Mouse (Mus musculus) thymus, adult 2 months (tissue): ENCODE data around the gene Tspan4. TPM values are rescaled to one million over a fixed set of nuclear protein-coding genes. Genes with fewer than 3 reads are reported as not detected.

Experiments used
- DNase-seq: peaks from one replicate; pipeline ENCODE4 v3.0.0; 2021
- H3K27ac ChIP-seq: fragments of 200-500 bp; 2 replicates; pipeline ENCODE4 v1.5.1; 2012; ENCODE audit warnings: low read length, control low read depth; ENCODE audit not compliant: control insufficient read depth, insufficient read depth
- H3K27me3 ChIP-seq: fragments of 200-500 bp; 2 replicates; pipeline ENCODE4 v1.6.1; 2012; ENCODE audit warnings: mild to moderate bottlenecking, low read length, moderate library complexity, mixed read lengths; ENCODE audit not compliant: control insufficient read depth, insufficient read depth
- H3K36me3 ChIP-seq: fragments of 200-500 bp; 2 replicates; pipeline ENCODE4 v1.6.1; 2012; ENCODE audit warnings: mild to moderate bottlenecking, low read length, moderate library complexity; ENCODE audit not compliant: control insufficient read depth, insufficient read depth
- H3K4me1 ChIP-seq: fragments of 200-500 bp; replicated peaks from 2 replicates; pipeline ENCODE4 v1.6.1; 2012; ENCODE audit warnings: low read length; ENCODE audit not compliant: control insufficient read depth, insufficient read depth
- H3K4me3 ChIP-seq: fragments of 200-500 bp; 2 replicates; pipeline ENCODE4 v1.5.1; 2012; ENCODE audit warnings: mild to moderate bottlenecking, low read length, control low read depth, moderate library complexity; ENCODE audit not compliant: control insufficient read depth, insufficient read depth
- CTCF ChIP-seq: fragments of 200-500 bp; IDR thresholded peaks from 2 replicates; pipeline ENCODE4 v1.5.1; 2012; ENCODE audit warnings: mild to moderate bottlenecking, control low read depth, low read length, moderate library complexity, borderline replicate concordance; ENCODE audit not compliant: control insufficient read depth, poor library complexity, insufficient read depth; ENCODE audit errors: extremely low read depth
- POLR2A ChIP-seq: fragments of 200-500 bp; IDR thresholded peaks from 2 replicates; pipeline ENCODE4 v1.6.1; 2012; ENCODE audit warnings: mild to moderate bottlenecking, low read length, control low read depth, moderate library complexity; ENCODE audit not compliant: control insufficient read depth, poor library complexity, insufficient read depth; ENCODE audit errors: extremely low read depth
- WGBS: fragments of 180-500 bp; shearing (Covaris S2); methylation state at CpG from one replicate; pipeline ENCODE4 v1.1.7; 2018; 5-methylcytosine and 5-hydroxymethylcytosine counted together
- polyA plus RNA-seq: library from polyadenylated mRNA; depleted of rRNA; stranded (reverse); fragments of >200 nt; gene quantifications from 2 replicates; pipeline ENCODE4 v1.2.3, GENCODE M21; 2012

The Tspan4 gene
- polyA plus RNA-seq, 1 experiment = 45.1 TPM

DNA sequence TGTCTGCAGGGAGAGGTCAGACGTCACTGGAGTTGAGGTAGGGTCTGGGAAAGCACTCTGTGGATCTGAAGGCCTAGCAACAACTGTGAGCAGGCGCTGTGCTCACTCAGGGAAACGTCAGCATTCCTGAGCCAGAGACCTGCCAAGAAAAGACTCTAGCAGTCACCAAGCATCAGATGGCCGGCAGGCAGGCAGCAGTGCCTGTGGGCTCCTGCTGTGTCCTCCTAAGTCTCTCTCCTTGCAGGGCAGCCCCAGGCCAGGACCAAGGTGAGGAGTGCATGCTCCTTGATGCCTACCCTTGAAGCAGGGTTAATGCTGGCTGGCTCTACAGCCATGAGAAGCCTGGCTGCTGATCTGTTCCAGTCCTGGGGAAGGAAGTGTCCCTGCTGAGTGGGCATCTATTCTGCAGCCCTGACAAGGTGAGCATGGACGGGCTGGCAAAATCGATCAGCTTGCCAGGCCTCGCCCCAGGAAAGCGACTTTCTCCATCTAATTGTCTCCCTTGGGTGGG is 35.7 kb downstream of the Tspan4 start:
- no peaks in the 10 kb centered on the region for H3K36me3 ChIP-seq
- no peak for DNase-seq
- H3K27ac ChIP-seq = no peak overlapping the region
- H3K4me1 ChIP-seq = no peaks in the 10 kb centered on the region
- no peaks in the 10 kb centered on the region for H3K27me3 ChIP-seq
- WGBS = 93% methylated on average over 8 of the region's 8 CpGs
- TF ChIP-seq CTCF (no peak), POLR2A (no peak)
- no peak overlapping the region for H3K4me3 ChIP-seq

DNA sequence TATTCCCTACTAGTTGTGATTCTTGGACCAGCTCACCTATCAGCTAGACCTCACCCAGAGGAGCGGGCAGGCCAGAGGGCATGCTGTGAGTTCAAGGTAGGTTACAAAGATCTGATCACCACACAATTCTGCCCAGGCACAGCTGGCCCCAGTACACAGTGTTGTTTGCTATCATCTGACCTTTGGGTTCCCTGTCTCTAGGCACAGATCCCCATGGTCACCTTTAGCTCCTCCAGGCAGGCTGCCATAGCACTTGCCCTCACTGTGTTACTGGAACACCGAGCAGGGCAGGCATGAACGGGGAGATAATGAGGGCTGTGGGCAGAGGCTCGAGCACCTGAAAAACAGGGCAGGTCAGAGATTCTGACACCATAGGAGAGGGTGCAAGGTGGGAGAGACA is 42.6 kb downstream of the Tspan4 start:
- H3K27ac ChIP-seq = no peak overlapping the region
- 94% methylated on average over 4 of the region's 4 CpGs for WGBS

DNA sequence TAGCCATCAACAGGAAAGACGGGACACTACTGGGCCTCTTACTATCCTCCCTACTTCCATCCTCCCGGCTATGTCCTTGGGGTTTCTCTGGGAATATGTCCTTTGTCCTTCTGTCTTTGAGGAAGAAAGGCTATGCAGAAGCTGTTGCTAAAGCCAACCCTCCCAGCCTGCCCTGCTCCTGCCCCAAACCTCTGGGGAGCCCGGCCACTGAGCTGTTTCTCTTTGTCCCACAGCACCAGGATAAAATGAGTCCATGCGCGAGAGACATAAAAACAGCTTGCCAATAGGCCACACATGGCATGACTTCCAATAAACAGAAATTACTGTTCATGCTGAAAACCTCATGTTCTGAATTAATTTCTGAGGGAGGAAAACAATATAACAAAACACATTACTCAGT is 43.3 kb downstream of the Tspan4 start:
- Histone ChIP-seq H3K27ac (no peak overlapping the region), H3K36me3 (no peaks in the 10 kb centered on the region), H3K4me3 (no peak overlapping the region), H3K27me3 (no peaks in the 10 kb centered on the region), H3K4me1 (no peaks in the 10 kb centered on the region)
- 98% methylated on average over 5 of the region's 5 CpGs for WGBS
- DNase-seq = no peak
- TF ChIP-seq CTCF (no peak), POLR2A (no peak)

More for the DNA sequence above, 42.6 kb downstream of the Tspan4 start:
- H3K36me3 ChIP-seq = no peaks in the 10 kb centered on the region
- no peak overlapping the region for H3K4me3 ChIP-seq
- H3K4me1 ChIP-seq = no peaks in the 10 kb centered on the region
- DNase-seq = no peak
- no peak for TF ChIP-seq CTCF
- no peak for TF ChIP-seq POLR2A
- no peaks in the 10 kb centered on the region for H3K27me3 ChIP-seq

DNA sequence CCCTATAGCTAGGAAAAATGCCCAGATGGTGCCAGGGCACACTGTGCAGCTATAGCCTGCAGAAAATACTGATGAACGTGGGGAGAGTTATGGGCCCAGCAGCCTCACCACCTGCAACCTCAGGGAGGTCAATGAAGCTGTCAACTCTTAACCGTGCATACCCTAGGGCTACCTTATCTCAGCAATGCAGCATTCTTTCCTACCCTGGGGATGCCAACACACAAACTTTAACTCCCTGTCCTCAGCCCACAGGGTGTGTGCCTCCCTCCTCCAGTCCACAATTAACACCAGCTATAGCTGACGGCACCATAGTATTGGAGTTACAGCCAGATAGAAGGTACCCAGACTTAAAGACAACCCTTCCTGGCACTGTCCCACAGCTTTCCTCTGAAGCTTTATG is 43.9 kb downstream of the Tspan4 start:
- no peak for DNase-seq
- no peak overlapping the region for H3K4me3 ChIP-seq
- 89% methylated on average over 3 of the region's 3 CpGs for WGBS
- no peaks in the 10 kb centered on the region for H3K4me1 ChIP-seq
- no peaks in the 10 kb centered on the region for H3K27me3 ChIP-seq
- no peak for TF ChIP-seq POLR2A
- no peak for TF ChIP-seq CTCF
- no peaks in the 10 kb centered on the region for H3K36me3 ChIP-seq
- H3K27ac ChIP-seq = no peak overlapping the region

DNA sequence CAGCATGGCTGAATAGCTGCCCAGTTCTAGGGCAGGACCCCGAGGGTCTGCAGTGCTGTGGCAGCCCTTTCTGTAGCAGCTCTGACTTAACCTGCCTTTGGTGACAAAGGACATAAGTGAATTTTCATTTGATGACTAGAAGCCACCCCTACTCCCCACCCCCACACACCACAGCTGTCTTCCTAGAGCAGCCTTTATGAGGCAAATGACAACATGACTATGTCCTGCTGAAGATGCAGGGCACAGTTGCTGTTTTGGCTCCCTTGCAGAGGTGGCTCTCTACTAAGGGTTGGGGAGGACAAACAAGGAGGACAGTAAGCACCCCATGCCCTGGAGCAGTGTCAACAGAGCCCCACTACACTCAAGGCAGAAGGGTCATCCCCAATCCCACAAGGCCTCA is 44.8 kb downstream of the Tspan4 start:
- H3K27ac ChIP-seq = no peak overlapping the region
- H3K4me3 ChIP-seq = no peak overlapping the region
- no peaks in the 10 kb centered on the region for H3K36me3 ChIP-seq
- TF ChIP-seq POLR2A = no peak
- no peak for TF ChIP-seq CTCF
- 91% methylated on average over 1 of the region's 1 CpGs for WGBS
- no peaks in the 10 kb centered on the region for H3K4me1 ChIP-seq
- no peak for DNase-seq
- H3K27me3 ChIP-seq = no peaks in the 10 kb centered on the region

DNA sequence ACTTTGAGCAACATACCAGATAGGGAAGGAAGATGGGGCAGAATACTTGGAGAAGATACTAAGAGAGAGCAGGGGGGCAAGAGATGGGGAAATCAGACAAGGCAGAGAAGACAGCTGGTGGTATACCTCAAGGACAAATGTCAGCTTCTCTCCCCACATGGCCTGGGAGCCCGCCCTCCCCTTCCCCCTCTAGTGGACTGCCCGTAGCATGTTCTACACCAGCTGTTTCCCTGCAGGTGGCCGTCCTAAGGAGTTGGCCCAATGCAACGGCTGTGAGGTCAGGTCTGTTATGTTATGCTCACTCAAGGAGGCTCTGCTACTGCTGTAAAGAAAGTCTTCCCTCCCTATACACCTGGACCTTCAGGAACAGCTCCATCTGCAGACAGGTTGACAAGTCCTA is 48.0 kb downstream of the Tspan4 start:
- Histone ChIP-seq H3K4me3 (no peak overlapping the region), H3K27ac (no peak overlapping the region), H3K27me3 (no peaks in the 10 kb centered on the region), H3K4me1 (no peaks in the 10 kb centered on the region), H3K36me3 (no peaks in the 10 kb centered on the region; the same call in 1 of the 2 replicates)
- DNase-seq = no peak
- TF ChIP-seq POLR2A = no peak
- TF ChIP-seq CTCF = no peak
- 23% methylated on average over 4 of the region's 4 CpGs for WGBS

DNA sequence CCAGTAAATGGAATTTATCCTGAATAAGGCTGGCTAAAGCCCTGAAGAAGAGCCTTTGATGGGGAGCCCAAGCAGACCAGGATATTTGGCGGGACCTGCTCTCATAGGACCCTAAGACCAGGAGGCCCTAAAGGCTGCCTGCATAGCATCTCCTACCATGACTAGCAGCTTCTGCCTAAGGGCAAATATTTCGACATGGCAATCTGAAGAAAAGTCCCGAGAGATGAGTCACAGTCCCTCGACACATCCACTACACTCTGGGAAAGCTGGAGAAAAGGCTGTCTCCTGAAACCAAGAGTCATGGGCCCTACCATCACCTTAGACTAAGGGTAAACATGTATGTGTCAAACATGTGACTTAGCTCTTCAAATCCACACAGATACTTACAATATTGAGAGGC is 49.2 kb downstream of the Tspan4 start:
- DNase-seq = no peak
- no peak overlapping the region for H3K27ac ChIP-seq
- H3K4me1 ChIP-seq = no peaks in the 10 kb centered on the region
- no peaks in the 10 kb centered on the region; the same call in 1 of the 2 replicates for H3K36me3 ChIP-seq
- 97% methylated on average over 4 of the region's 4 CpGs for WGBS
- TF ChIP-seq CTCF (no peak), POLR2A (no peak)
- no peak overlapping the region for H3K4me3 ChIP-seq
- no peaks in the 10 kb centered on the region for H3K27me3 ChIP-seq
